Mouse (Mus musculus) midbrain, embryonic 16.5 days (tissue): Measurements from ENCODE around the gene Znrf4. TPM values are rescaled to one million over a fixed set of nuclear protein-coding genes. Genes with fewer than 3 reads are reported as not detected.
A peak's percentile ranks its signal among the peaks of the same experiment; 100 is the strongest.

Experiments
- ATAC-seq: fragments of 200-750 bp; cut with Nextera tagmentation; 2 replicates; pipeline ENCODE4 v1.8.0; 2017; ENCODE audit warnings: moderate TSS enrichment
- H3K27ac ChIP-seq: fragments of 300-500 bp; sonication (generic); 2 replicates; pipeline ENCODE4 v1.5.1; 2014; ENCODE audit warnings: mild to moderate bottlenecking, low read length, mixed read lengths
- H3K27me3 ChIP-seq: fragments of 300-500 bp; sonication (generic); 2 replicates; pipeline ENCODE4 v1.6.1; 2014; ENCODE audit warnings: low read depth, low read length, mixed read lengths; ENCODE audit not compliant: control insufficient read depth, insufficient read depth
- H3K36me3 ChIP-seq: fragments of 300-500 bp; sonication (generic); 2 replicates; pipeline ENCODE4 v1.6.1; 2014; ENCODE audit warnings: mild to moderate bottlenecking, low read length, moderate library complexity, mixed read lengths; ENCODE audit not compliant: control insufficient read depth, insufficient read depth
- H3K4me1 ChIP-seq: fragments of 300-500 bp; sonication (generic); 2 replicates; pipeline ENCODE4 v1.6.1; 2014; ENCODE audit warnings: mild to moderate bottlenecking, low read length, mixed read lengths; ENCODE audit not compliant: control insufficient read depth, insufficient read depth
- H3K4me2 ChIP-seq: fragments of 300-500 bp; sonication (generic); 2 replicates; pipeline ENCODE4 v1.6.1; 2014; ENCODE audit warnings: mild to moderate bottlenecking, low read length, mixed read lengths
- H3K4me3 ChIP-seq: fragments of 300-500 bp; sonication (generic); 2 replicates; pipeline ENCODE4 v1.5.1; 2014; ENCODE audit warnings: low read depth, mild to moderate bottlenecking, low read length, moderate library complexity, mixed read lengths
- H3K9ac ChIP-seq: fragments of 300-500 bp; sonication (generic); 2 replicates; pipeline ENCODE4 v1.6.1; 2014; ENCODE audit warnings: low read depth, low read length, mixed read lengths
- H3K9me3 ChIP-seq: fragments of 300-500 bp; sonication (generic); replicated peaks from 2 replicates; pipeline ENCODE4 v1.6.1; 2014; ENCODE audit warnings: mild to moderate bottlenecking, low read length, mixed read lengths; ENCODE audit not compliant: control insufficient read depth, poor library complexity, severe bottlenecking
- WGBS: fragments of 180-500 bp; shearing (Covaris S2); extraction: QIAGEN DNeasy Blood & Tissue Kit; methylation state at CpG from one replicate; pipeline ENCODE4 v1.1.7; 2014; 5-methylcytosine and 5-hydroxymethylcytosine counted together
- polyA plus RNA-seq: library from polyadenylated mRNA; unstranded; fragments of >200 nt; fragmentation: Nextera tagmentation; extraction: Ambion mirVana; gene quantifications from 2 replicates; pipeline ENCODE4 v1.2.1, GENCODE M21; 2015

Znrf4 gene
- not detected in 2 replicates for polyA plus RNA-seq

GRCm38 (mm10) chr17:56512310-56512709 is at the start of gene Znrf4:
Gene Znrf4 (minus strand): TSS chr17:56512431.
- no peak for ATAC-seq
- Histone ChIP-seq H3K36me3 (no peaks in the 10 kb centered on the region), H3K27me3 (peaks cover 29% of the 10 kb centered on the region), H3K9me3 (no peaks in the 10 kb centered on the region), H3K9ac (peak within 1 kb of the TSS; percentile 48; the same call in 1 of the 2 replicates), H3K27ac (no peak within 1 kb of the TSS), H3K4me2 (peak within 1 kb of the TSS; percentile 46), H3K4me1 (peaks cover 21% of the 10 kb centered on the region), H3K4me3 (peak within 1 kb of the TSS; percentile 25)
- WGBS = 64% methylated on average over 22 of the region's 22 CpGs

DNA sequence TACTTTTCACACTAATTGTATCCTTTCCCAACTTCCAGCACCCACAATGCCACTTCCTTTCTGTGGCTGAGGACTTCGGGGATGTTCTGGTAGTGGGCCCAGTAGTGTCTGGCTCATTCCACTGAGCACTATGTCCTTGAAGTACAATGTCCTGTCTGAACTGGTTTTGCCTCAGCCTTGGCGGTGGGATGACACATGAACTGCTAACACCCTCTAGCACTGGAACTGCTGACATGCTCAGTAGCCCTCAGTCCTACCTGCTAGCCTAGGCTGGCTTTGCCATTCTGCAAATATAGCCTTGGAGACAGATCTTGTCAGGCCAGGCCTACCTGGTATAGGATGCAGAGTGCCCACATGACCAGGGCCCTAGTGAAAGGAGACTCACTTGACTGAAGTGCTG is 49.6 kb upstream of the Znrf4 start:
- Histone ChIP-seq H3K36me3 (peaks cover 54% of the 10 kb centered on the region), H3K9me3 (no peaks in the 10 kb centered on the region), H3K9ac (no peak overlapping the region), H3K4me1 (no peaks in the 10 kb centered on the region), H3K27me3 (no peaks in the 10 kb centered on the region), H3K4me2 (no peak overlapping the region), H3K27ac (no peak overlapping the region), H3K4me3 (no peak overlapping the region)
- WGBS = 93% methylated on average over 2 of the region's 2 CpGs
- no peak for ATAC-seq

GRCm38 (mm10) chr17:56560131-56560530 is 47.9 kb upstream of the Znrf4 start:
- no peak overlapping the region for H3K4me3 ChIP-seq
- no peak overlapping the region for H3K9ac ChIP-seq
- no peak for ATAC-seq
- no peaks in the 10 kb centered on the region for H3K4me1 ChIP-seq
- no peaks in the 10 kb centered on the region for H3K9me3 ChIP-seq
- WGBS = 69% methylated on average over 1 of the region's 1 CpGs
- peaks cover 37% of the 10 kb centered on the region for H3K36me3 ChIP-seq
- H3K27ac ChIP-seq = no peak overlapping the region
- H3K27me3 ChIP-seq = no peaks in the 10 kb centered on the region
- H3K4me2 ChIP-seq = no peak overlapping the region

DNA sequence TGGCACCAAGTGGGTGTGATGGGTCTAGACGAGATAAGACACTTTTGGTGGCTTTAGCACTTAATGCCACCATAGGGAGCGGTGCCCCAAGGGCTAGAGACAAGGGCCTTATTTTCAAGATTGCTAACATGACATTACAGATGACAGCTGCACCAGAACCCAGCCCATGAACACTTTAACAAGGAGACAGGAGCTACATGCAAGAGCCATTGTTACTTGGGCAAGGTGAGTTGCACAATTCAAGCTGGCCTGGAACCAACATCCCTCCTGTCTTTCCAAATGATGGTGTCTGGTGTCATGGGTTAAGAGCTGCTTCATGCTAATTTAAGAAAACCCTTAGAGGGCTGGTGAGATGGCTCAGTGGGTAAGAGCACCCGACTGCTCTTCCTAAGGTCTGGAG is 47.2 kb upstream of the Znrf4 start:
- H3K36me3 ChIP-seq = peaks cover 33% of the 10 kb centered on the region
- H3K4me2 ChIP-seq = no peak overlapping the region
- H3K4me1 ChIP-seq = no peaks in the 10 kb centered on the region
- H3K4me3 ChIP-seq = no peak overlapping the region
- H3K9me3 ChIP-seq = no peaks in the 10 kb centered on the region
- no peak for ATAC-seq
- H3K9ac ChIP-seq = no peak overlapping the region
- no peaks in the 10 kb centered on the region for H3K27me3 ChIP-seq
- H3K27ac ChIP-seq = no peak overlapping the region
- 80% methylated on average over 3 of the region's 3 CpGs for WGBS

GRCm38 (mm10) chr17:56558448-56558847 is 46.2 kb upstream of the Znrf4 start:
- ATAC-seq = peak; percentile 77; the same call in 1 of the 2 replicates
- no peak overlapping the region for H3K27ac ChIP-seq
- no peak overlapping the region for H3K4me3 ChIP-seq
- H3K9ac ChIP-seq = no peak overlapping the region
- WGBS = 10% methylated on average over 3 of the region's 3 CpGs
- H3K4me2 ChIP-seq = no peak overlapping the region
- H3K9me3 ChIP-seq = no peaks in the 10 kb centered on the region
- H3K27me3 ChIP-seq = no peaks in the 10 kb centered on the region
- H3K4me1 ChIP-seq = no peaks in the 10 kb centered on the region
- peaks cover 23% of the 10 kb centered on the region for H3K36me3 ChIP-seq

- no peak for ATAC-seq
- no peaks in the 10 kb centered on the region for H3K9me3 ChIP-seq
- no peaks in the 10 kb centered on the region for H3K27me3 ChIP-seq
- H3K4me1 ChIP-seq = peaks cover 19% of the 10 kb centered on the region
- 82% methylated on average over 20 of the region's 20 CpGs for WGBS
- H3K9ac ChIP-seq = no peak within 1 kb of the TSS
- no peak within 1 kb of the TSS for H3K27ac ChIP-seq
- no peak within 1 kb of the TSS for H3K4me3 ChIP-seq
- no peak within 1 kb of the TSS for H3K4me2 ChIP-seq
- no peaks in the 10 kb centered on the region for H3K36me3 ChIP-seq
Measured at GRCm38 (mm10) chr17:56554122-56554551, 41.9 kb upstream of the Znrf4 start, which contains the start of gene Gm20219. Gene Gm20219 (minus strand): TSS chr17:56554387.

DNA sequence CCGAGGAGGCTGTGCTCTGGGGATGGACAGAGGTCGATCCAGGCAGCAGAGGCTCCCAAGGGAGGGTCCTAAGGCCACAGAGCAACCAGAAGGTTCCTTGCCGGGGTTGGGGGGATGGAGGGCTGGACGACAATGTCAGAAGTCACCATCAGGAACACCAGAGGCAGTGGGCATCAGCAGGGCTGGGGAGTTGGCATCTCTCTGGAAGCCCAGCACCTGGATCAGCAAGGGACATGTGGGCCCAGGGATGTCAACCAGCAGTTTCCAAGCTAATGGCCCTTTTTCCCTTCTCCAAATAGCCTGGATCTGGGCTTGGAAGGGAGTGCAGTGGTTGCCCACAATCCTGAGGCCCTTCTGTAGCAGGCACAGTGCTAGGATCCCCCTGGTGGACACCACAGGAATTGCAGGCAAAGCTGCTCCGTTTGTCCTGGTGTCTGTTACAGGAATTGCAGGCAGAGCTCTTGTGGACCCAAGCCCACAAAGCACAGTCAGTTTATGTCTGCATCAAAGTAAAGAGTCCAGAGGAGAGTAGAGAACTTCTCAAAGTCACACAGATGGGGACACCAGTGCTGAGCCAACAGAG is 40.6 kb upstream of the Znrf4 start:
- ATAC-seq = peak; percentile 5; the same call in 1 of the 2 replicates

DNA sequence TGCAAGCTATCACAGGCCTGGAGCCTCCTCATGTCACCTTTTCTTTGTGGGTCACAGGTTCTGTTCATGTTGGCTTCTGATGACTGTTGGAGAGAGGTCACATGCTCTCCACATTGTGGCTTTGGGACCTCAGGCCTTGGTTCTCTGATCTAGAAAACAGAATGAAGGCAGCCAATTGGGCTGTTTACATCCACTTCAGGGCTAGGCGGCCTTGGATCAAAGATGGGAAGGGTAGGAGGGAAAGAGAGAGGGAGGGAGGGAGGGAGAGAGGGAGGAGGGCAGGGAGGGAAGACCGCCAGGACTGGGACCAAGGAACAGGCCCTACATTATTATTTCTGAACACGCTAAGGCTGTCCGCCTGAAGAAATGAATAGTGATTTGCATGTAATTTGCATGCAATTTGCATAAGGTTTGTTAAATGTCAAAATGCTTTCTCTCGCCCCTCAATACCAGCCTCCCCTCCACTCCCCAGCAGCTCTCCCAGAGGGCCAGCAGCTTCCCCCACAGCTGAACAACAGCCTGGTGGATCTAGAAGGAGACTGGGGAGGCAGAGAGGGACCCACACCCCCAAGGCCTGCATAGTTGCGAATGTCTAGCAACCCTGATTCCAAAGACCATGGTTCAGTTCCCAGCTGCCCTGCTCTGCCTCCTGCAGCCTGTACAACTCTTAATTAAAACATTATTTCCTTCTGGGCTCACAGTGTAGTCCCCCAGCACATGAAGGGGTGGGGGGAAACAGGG is 39.8 kb upstream of the Znrf4 start:
- Histone ChIP-seq H3K4me3 (no peak overlapping the region), H3K27me3 (no peaks in the 10 kb centered on the region), H3K9ac (no peak overlapping the region; the same call in 1 of the 2 replicates), H3K36me3 (no peaks in the 10 kb centered on the region), H3K9me3 (no peaks in the 10 kb centered on the region), H3K27ac (peak overlapping the region; percentile 89), H3K4me1 (peaks cover 24% of the 10 kb centered on the region), H3K4me2 (peak overlapping the region; percentile 4; the same call in 1 of the 2 replicates)
- peak; percentile 79 for ATAC-seq
- WGBS = 23% methylated on average over 6 of the region's 6 CpGs

More for the DNA sequence above, 40.6 kb upstream of the Znrf4 start:
- Histone ChIP-seq H3K9me3 (no peaks in the 10 kb centered on the region), H3K9ac (no peak overlapping the region; the same call in 1 of the 2 replicates), H3K27me3 (no peaks in the 10 kb centered on the region), H3K36me3 (no peaks in the 10 kb centered on the region), H3K4me3 (no peak overlapping the region), H3K4me2 (no peak overlapping the region), H3K27ac (peak overlapping the region; percentile 89), H3K4me1 (peaks cover 19% of the 10 kb centered on the region)
- WGBS = 48% methylated on average over 5 of the region's 5 CpGs
